Mouse (Mus musculus) limb, embryonic 15.5 days (tissue): ENCODE measurements around the gene Far2. TPM values are rescaled to one million over a fixed set of nuclear protein-coding genes. Genes with fewer than 3 reads are reported as not detected.

Experiments used
- polyA plus RNA-seq: library from polyadenylated mRNA; unstranded; fragments of >200 nt; fragmentation: Nextera tagmentation; extraction: Ambion mirVana; gene quantifications from 2 replicates; pipeline ENCODE4 v1.2.1, GENCODE M21; 2015

Gene Far2
- polyA plus RNA-seq, 1 experiment from 2014 or later: 3.1 TPM

Other genes starting within 250 kb of the Far2 start
- gene Ergic2, start 165.1 kb downstream of the Far2 start, polyA plus RNA-seq: 198 and 205 TPM in 2 replicates